29 mouse cellular contexts compared by ENCODE assay signal in genomic region chr11:30998199-30998598, GRCm38 (mm10). TPM values are rescaled to one million over a fixed set of nuclear protein-coding genes. Genes with fewer than 3 reads are reported as not detected.
DNase-seq lines count a peak whose midpoint lies in the region; ATAC-seq and TF ChIP-seq lines count a peak whose summit lies in the region.
"Had no signal": no experiment of that assay in that cellular context is flagged by ENCODE, and none has a peak within 500 bp of the region (broad histone marks: within the 10 kb centered on the region; RNA-seq: fewer than 3 reads in every experiment).

No protein-coding gene starts in this region.

- no peak for TF ChIP-seq CTCF in stomach, postnatal 0 days (IDR thresholded peaks at IDR 0.05; ENCODE audit: low read depth)

- no peaks in the 10 kb centered on the region for H3K9me3 ChIP-seq in stomach, embryonic 15.5 days
- no peaks in the 10 kb centered on the region for H3K9me3 ChIP-seq in stomach, postnatal 0 days (ENCODE audit: control insufficient read depth, low read length)
- H3K9me3 ChIP-seq in liver, embryonic 15.5 days (replicated peaks): no peaks in the 10 kb centered on the region
- H3K9me3 ChIP-seq in midbrain, embryonic 13.5 days: no peaks in the 10 kb centered on the region
- H3K9me3 ChIP-seq: G1E; heart, embryonic 13.5 days; hindbrain, embryonic 10.5 days; limb, embryonic 12.5 days; midbrain, embryonic 15.5 days; neural tube, embryonic 15.5 days had no signal

- WGBS in stomach, embryonic 15.5 days: 89% methylated on average over 5 of the region's 5 CpGs
- WGBS in stomach, postnatal 0 days: 92% methylated on average over 5 of the region's 5 CpGs
- WGBS in liver, embryonic 15.5 days (ENCODE audit: insufficient replicate concordance): 23% methylated on average over 5 of the region's 5 CpGs
- 92% methylated on average over 5 of the region's 5 CpGs for WGBS in midbrain, embryonic 13.5 days

- no peak overlapping the region for H3K9ac ChIP-seq in stomach, embryonic 15.5 days
- no peak overlapping the region for H3K9ac ChIP-seq in stomach, postnatal 0 days (ENCODE audit: low read length)
- H3K9ac ChIP-seq in liver, embryonic 15.5 days: no peak overlapping the region
- no peak overlapping the region for H3K9ac ChIP-seq in midbrain, embryonic 13.5 days (replicated peaks)
- H3K9ac ChIP-seq: heart, embryonic 13.5 days; limb, embryonic 12.5 days; midbrain, embryonic 15.5 days; neural tube, embryonic 15.5 days had no signal

- no peak for DNase-seq in stomach, postnatal 0 days (ENCODE audit: low spot score)
- DNase-seq in liver: peak; percentile 54
- DNase-seq in layer of hippocampus, adult 9-10 months (ENCODE audit: low spot score): no peak
- DNase-seq in kidney, postnatal 4 days: no peak
- DNase-seq: adrenal gland, postnatal 10 days; cerebellum, adult 8-10 months; cerebellum, postnatal 25 days; heart, adult 2 months; heart, postnatal 10 days; kidney, adult 9 months; kidney, postnatal 10 days; lung, adult 18-20 months; lung, postnatal 10 days; retina, postnatal 1 day; right cerebral cortex, postnatal 25 days; thymus, adult 18-20 months; thymus, postnatal 25 days had no signal

- H3K4me2 ChIP-seq in stomach, embryonic 15.5 days: no peak overlapping the region
- no peak overlapping the region for H3K4me2 ChIP-seq in stomach, postnatal 0 days (replicated peaks; ENCODE audit: low read depth)
- H3K4me2 ChIP-seq in liver, embryonic 15.5 days: peak overlapping the region; percentile 31
- no peak overlapping the region for H3K4me2 ChIP-seq in midbrain, embryonic 13.5 days (replicated peaks)
- H3K4me2 ChIP-seq: heart, embryonic 13.5 days; limb, embryonic 12.5 days; midbrain, embryonic 15.5 days; neural tube, embryonic 15.5 days had no signal

- H3K27me3 ChIP-seq in stomach, embryonic 15.5 days (replicated peaks): no peaks in the 10 kb centered on the region
- no peaks in the 10 kb centered on the region for H3K27me3 ChIP-seq in stomach, postnatal 0 days (ENCODE audit: control insufficient read depth, insufficient read depth, low read length)
- H3K27me3 ChIP-seq in liver, embryonic 15.5 days: no peaks in the 10 kb centered on the region
- H3K27me3 ChIP-seq in midbrain, embryonic 13.5 days: no peaks in the 10 kb centered on the region
- H3K27me3 ChIP-seq: heart, embryonic 13.5 days; limb, embryonic 12.5 days; midbrain, embryonic 15.5 days; neural tube, embryonic 15.5 days; Patski had no signal

- no peaks in the 10 kb centered on the region for H3K36me3 ChIP-seq in stomach, embryonic 15.5 days
- H3K36me3 ChIP-seq in stomach, postnatal 0 days (ENCODE audit: control insufficient read depth, insufficient read depth, low read length): no peaks in the 10 kb centered on the region
- no peaks in the 10 kb centered on the region for H3K36me3 ChIP-seq in liver, embryonic 15.5 days (replicated peaks)
- H3K36me3 ChIP-seq in midbrain, embryonic 13.5 days: 0 out of 2 replicates have a peak, but pooled peaks cover 3% of the 10 kb centered on the region
- H3K36me3 ChIP-seq: hindbrain, embryonic 10.5 days; limb, embryonic 12.5 days; midbrain, embryonic 15.5 days; neural tube, embryonic 15.5 days had no signal

- no peak for TF ChIP-seq EP300 in stomach, postnatal 0 days (optimal IDR thresholded peaks at IDR 0.05)

- ATAC-seq in stomach, embryonic 15.5 days (ENCODE audit: insufficient read depth, low FRiP score, low read depth): peak; percentile 65; the same call in 1 of the 2 replicates
- no peak for ATAC-seq in stomach, postnatal 0 days (ENCODE audit: low FRiP score, low TSS enrichment)
- peak; percentile 68 for ATAC-seq in liver, embryonic 15.5 days (ENCODE audit: insufficient read depth)
- no peak for ATAC-seq in midbrain, embryonic 13.5 days
- ATAC-seq: forebrain, embryonic 16.5 days; hindbrain, embryonic 16.5 days; midbrain, embryonic 15.5 days; Patski had no signal

- H3K27ac ChIP-seq in stomach, embryonic 15.5 days: no peak overlapping the region
- H3K27ac ChIP-seq in stomach, postnatal 0 days (replicated peaks): no peak overlapping the region
- H3K27ac ChIP-seq in liver, embryonic 15.5 days (replicated peaks): peak overlapping the region; percentile 80
- no peak overlapping the region for H3K27ac ChIP-seq in midbrain, embryonic 13.5 days
- H3K27ac ChIP-seq: heart, adult 2 months; heart, embryonic 13.5 days; hindbrain, embryonic 10.5 days; limb, embryonic 12.5 days; midbrain, embryonic 15.5 days; neural tube, embryonic 15.5 days had no signal

- H3K4me1 ChIP-seq in stomach, embryonic 15.5 days: no peaks in the 10 kb centered on the region
- H3K4me1 ChIP-seq in stomach, postnatal 0 days (replicated peaks; ENCODE audit: control insufficient read depth, insufficient read depth): no peaks in the 10 kb centered on the region
- peaks cover 53% of the 10 kb centered on the region for H3K4me1 ChIP-seq in liver, embryonic 15.5 days (replicated peaks)
- no peaks in the 10 kb centered on the region for H3K4me1 ChIP-seq in midbrain, embryonic 13.5 days (replicated peaks)
- H3K4me1 ChIP-seq: heart, embryonic 13.5 days; hindbrain, embryonic 10.5 days; limb, embryonic 12.5 days; midbrain, embryonic 15.5 days; neural tube, embryonic 15.5 days had no signal

- no peak overlapping the region for H3K4me3 ChIP-seq in stomach, embryonic 15.5 days (replicated peaks)
- no peak overlapping the region for H3K4me3 ChIP-seq in stomach, postnatal 0 days (ENCODE audit: low read depth, low read length)
- H3K4me3 ChIP-seq in liver, embryonic 15.5 days (replicated peaks): no peak overlapping the region
- no peak overlapping the region for H3K4me3 ChIP-seq in midbrain, embryonic 13.5 days (replicated peaks)
- H3K4me3 ChIP-seq: heart, adult 2 months; heart, embryonic 13.5 days; hindbrain, embryonic 10.5 days; limb, embryonic 12.5 days; midbrain, embryonic 15.5 days; neural tube, embryonic 15.5 days had no signal

RNA-seq across cellular contexts. Expression of gene Chac2, which starts 12.0 kb away (rescaled TPM):
- polyA plus RNA-seq in stomach, embryonic 15.5 days (2015; fragmentation: Nextera tagmentation; extraction: Ambion mirVana): 31.0 and 36.7 TPM in 2 replicates
- polyA plus RNA-seq in stomach, postnatal 0 days (2015; fragmentation: Nextera tagmentation; extraction: Ambion mirVana): 22.5 and 25.4 TPM in 2 replicates
- polyA plus RNA-seq in liver, embryonic 15.5 days (2015; fragmentation: Nextera tagmentation; extraction: Ambion mirVana): 87.4 and 96.8 TPM in 2 replicates
- 21.9 and 23.1 TPM in 2 replicates for polyA plus RNA-seq in midbrain, embryonic 13.5 days (2015; fragmentation: Nextera tagmentation; extraction: Ambion mirVana)

RNA-seq across cellular contexts. Expression of gene Erlec1, which starts 44.1 kb away (rescaled TPM):
- 11.5 and 12.4 TPM in 2 replicates for polyA plus RNA-seq in stomach, embryonic 15.5 days (2015; fragmentation: Nextera tagmentation; extraction: Ambion mirVana)
- polyA plus RNA-seq in stomach, postnatal 0 days (2015; fragmentation: Nextera tagmentation; extraction: Ambion mirVana): 11.4 and 12.1 TPM in 2 replicates
- 5.9 and 7.2 TPM in 2 replicates for polyA plus RNA-seq in liver, embryonic 15.5 days (2015; fragmentation: Nextera tagmentation; extraction: Ambion mirVana)
- 11.5 and 12.3 TPM in 2 replicates for polyA plus RNA-seq in midbrain, embryonic 13.5 days (2015; fragmentation: Nextera tagmentation; extraction: Ambion mirVana)

Comparison
In these comparisons a context has a peak if more than half of its experiments do, and no peak if none do; other contexts are left out.
1. ATAC-seq: peak in stomach, embryonic 15.5 days (single experiment) and liver, embryonic 15.5 days (single experiment); none in stomach, postnatal 0 days (single experiment) and midbrain, embryonic 13.5 days (single experiment).